Mouse (Mus musculus) gastrocnemius, postnatal 36 days (tissue): ENCODE data around the gene Dolk. TPM values are rescaled to one million over a fixed set of nuclear protein-coding genes. Genes with fewer than 3 reads are reported as not detected.

Experiments used
- DNase-seq, 2 experiments: peaks; one replicate each; pipeline ENCODE4 v3.0.0; 2022
- intact Hi-C: fragments of 180-260 bp; cut with DNase I; formaldehyde crosslinking; loops from one replicate; pipeline ENCODE4 v1.15.1; 2025
- total RNA-seq, 2 experiments: library from RNA; stranded (reverse); gene quantifications; 2 replicates each; pipeline ENCODE4 v1.2.3; 2021

The Dolk gene
- total RNA-seq, 2 experiments from 2014 or later: 20.9 to 21.2 TPM

GRCm38 (mm10) chr2:30269241-30269990, 16.7 kb downstream of the Dolk start:
- intact Hi-C loops: loop anchor here (2.0 kb wide), 1 partner anchor 31 kb away; no protein-coding TSS in a partner anchor
- DNase-seq: no peak

- DNase-seq: no peak
- intact Hi-C loops: loop anchor here (2.0 kb wide), 1 partner anchor 30 kb away; no protein-coding TSS in a partner anchor
These were observed 17.8 kb downstream of the Dolk start for GRCm38 (mm10) chr2:30268371-30268770.

- intact Hi-C loops: no loop called here
- no peak for DNase-seq
These were observed 18.7 kb downstream of the Dolk start for GRCm38 (mm10) chr2:30267466-30267865.

GRCm38 (mm10) chr2:30266392-30266941, 19.7 kb downstream of the Dolk start:
- intact Hi-C loops: no loop called here

GRCm38 (mm10) chr2:30265767-30266253, 20.3 kb downstream of the Dolk start, which contains the start of gene Phyhd1:
Gene Phyhd1, plus strand, starts transcription at chr2:30266203.
- DNase-seq: peak; percentile 75 to 78
- intact Hi-C loops: no loop called here

More at GRCm38 (mm10) chr2:30266392-30266941, 19.7 kb downstream of the Dolk start:
- DNase-seq: peak; percentile 72 to 82

- DNase-seq: no peak
- intact Hi-C loops: no loop called here
These were observed 21.2 kb downstream of the Dolk start for GRCm38 (mm10) chr2:30264671-30265519.

GRCm38 (mm10) chr2:30263811-30264210, 22.3 kb downstream of the Dolk start:
- intact Hi-C loops: no loop called here
- DNase-seq: no peak

GRCm38 (mm10) chr2:30262840-30263441, 23.2 kb downstream of the Dolk start:
- intact Hi-C loops: no loop called here
- DNase-seq: peak in 1 of 2 experiments; percentile 58

- intact Hi-C loops: no loop called here
- DNase-seq: no peak
These were observed 24.0 kb downstream of the Dolk start for GRCm38 (mm10) chr2:30261921-30262839.

GRCm38 (mm10) chr2:30261064-30261736, 24.9 kb downstream of the Dolk start:
- no peak for DNase-seq
- intact Hi-C loops: no loop called here

GRCm38 (mm10) chr2:30259131-30260064, 26.7 kb downstream of the Dolk start:
- intact Hi-C loops: no loop called here
- no peak for DNase-seq

- intact Hi-C loops: no loop called here
- peak in 1 of 2 experiments; percentile 77 for DNase-seq
These were observed 27.5 kb downstream of the Dolk start for GRCm38 (mm10) chr2:30258600-30258999.

GRCm38 (mm10) chr2:30257699-30258460, 28.3 kb downstream of the Dolk start:
- no peak for DNase-seq
- intact Hi-C loops: no loop called here

- DNase-seq: no peak
- intact Hi-C loops: no loop called here
These were observed 29.4 kb downstream of the Dolk start for GRCm38 (mm10) chr2:30256616-30257350.

- intact Hi-C loops: no loop called here
- DNase-seq: no peak
These were observed 30.3 kb downstream of the Dolk start for GRCm38 (mm10) chr2:30255631-30256395.

- DNase-seq: no peak
- intact Hi-C loops: no loop called here
These were observed 32.3 kb downstream of the Dolk start for GRCm38 (mm10) chr2:30253809-30254208.
